Mouse (Mus musculus): ENCODE measurements at regions not wholly inside any gene's neighbourhood (a gene's known extent, or its start where the extent isn't known, plus 50 kb on each side); places are given as distances from the start of the nearest gene placed in this dataset.

DNA sequence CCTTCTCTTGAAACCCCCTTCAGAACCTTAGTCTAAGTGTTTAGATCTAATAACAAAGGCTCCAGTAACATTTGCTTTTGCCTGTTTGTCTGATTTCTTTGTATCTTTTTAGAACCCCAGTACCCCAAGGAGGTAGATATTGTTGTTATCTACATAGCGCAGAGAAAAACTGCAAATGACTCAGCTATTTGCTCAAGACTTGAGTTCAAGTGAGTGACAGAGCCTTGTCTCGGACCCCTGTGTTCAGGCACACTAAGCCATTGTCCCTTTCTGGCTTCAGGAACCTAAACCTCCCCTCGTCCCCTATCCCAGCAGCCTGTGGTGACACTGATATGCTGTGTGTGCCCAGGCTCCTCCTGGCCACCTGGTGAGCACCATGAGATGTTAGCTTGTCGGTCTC, 421.5 kb downstream of the Cd83 start:
- no peaks in the 10 kb centered on the region for H3K36me3 ChIP-seq (ENCODE audit: control insufficient read depth, insufficient read depth, low read length)
- H3K4me3 ChIP-seq (ENCODE audit: low read depth, low read length), result no peak overlapping the region
- 88% methylated on average over 4 of the region's 4 CpGs for WGBS
- TF ChIP-seq POLR2A (IDR thresholded peaks at IDR 0.05; ENCODE audit: low read depth, low read length), result no peak
- no peak for TF ChIP-seq CTCF (IDR thresholded peaks at IDR 0.05; ENCODE audit: extremely low read depth, insufficient read length, insufficient replicate concordance, low read depth, low read length)
- no peaks in the 10 kb centered on the region for H3K27me3 ChIP-seq (ENCODE audit: control insufficient read depth, insufficient read depth, low read length)
- no peak overlapping the region for H3K27ac ChIP-seq (ENCODE audit: insufficient read depth, low read depth, low read length)
- H3K4me1 ChIP-seq (ENCODE audit: control insufficient read depth, insufficient read depth, insufficient read length, low read length), result no peaks in the 10 kb centered on the region

DNA sequence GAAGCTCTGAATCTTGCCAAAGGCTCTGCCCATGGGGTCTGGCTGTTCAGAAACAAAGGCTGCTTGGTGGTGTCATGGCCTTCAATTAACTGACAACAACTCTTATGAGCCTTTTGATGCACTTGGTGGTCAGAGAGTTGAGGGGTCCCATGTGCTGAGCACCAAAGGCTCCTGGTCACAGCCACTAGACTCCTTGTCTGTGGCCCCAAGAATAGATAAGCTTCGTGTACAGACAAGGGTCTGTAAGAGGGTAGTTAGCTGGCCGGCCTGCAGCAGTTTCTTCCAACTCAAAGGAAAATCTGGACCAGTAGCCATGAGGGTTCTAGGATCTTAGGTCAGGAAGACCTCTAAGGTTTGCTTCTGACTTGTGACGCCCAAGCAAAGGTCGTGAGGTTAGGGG, 421.9 kb downstream of the Cd83 start:
- no peak overlapping the region for H3K27ac ChIP-seq (ENCODE audit: insufficient read depth, low read depth, low read length)
- TF ChIP-seq POLR2A (IDR thresholded peaks at IDR 0.05; ENCODE audit: low read depth, low read length) (no peak), CTCF (IDR thresholded peaks at IDR 0.05; ENCODE audit: extremely low read depth, insufficient read length, insufficient replicate concordance, low read depth, low read length) (no peak)
- H3K27me3 ChIP-seq (ENCODE audit: control insufficient read depth, insufficient read depth, low read length), result no peaks in the 10 kb centered on the region
- no peaks in the 10 kb centered on the region for H3K4me1 ChIP-seq (ENCODE audit: control insufficient read depth, insufficient read depth, insufficient read length, low read length)
- no peak overlapping the region for H3K4me3 ChIP-seq (ENCODE audit: low read depth, low read length)
- WGBS, result 96% methylated on average over 4 of the region's 4 CpGs
- H3K36me3 ChIP-seq (ENCODE audit: control insufficient read depth, insufficient read depth, low read length), result no peaks in the 10 kb centered on the region

DNA sequence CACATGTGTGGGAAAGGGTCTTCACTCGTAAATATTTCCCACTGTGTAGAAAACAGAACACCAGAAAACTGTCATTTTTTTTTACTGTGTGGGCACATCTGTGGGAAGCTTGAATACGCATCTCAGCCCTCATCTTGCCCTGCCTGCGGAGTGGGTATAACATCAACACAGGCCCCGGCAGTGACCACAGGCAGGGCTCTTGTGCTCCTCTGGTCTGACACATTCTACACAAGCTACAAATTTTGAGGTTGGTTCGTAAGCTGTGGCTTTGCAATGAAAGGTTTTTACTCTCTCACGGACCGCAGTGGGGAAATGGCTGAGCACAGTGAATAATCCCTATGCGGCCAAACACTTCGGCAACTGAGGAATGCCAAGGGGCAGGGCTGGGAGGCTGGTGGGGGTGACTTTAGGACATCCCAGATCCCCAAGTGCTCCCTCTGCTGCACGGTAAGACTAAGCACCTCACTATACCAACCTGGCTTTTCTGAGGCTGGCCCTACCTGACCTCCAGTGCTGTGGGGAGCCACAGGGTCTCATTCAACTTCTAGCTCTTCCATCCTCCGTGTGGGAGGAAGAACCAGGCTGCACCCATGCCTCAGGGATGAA, 422.9 kb downstream of the Cd83 start:
- no peak for TF ChIP-seq POLR2A (IDR thresholded peaks at IDR 0.05; ENCODE audit: low read depth, low read length)
- no peak for TF ChIP-seq CTCF (IDR thresholded peaks at IDR 0.05; ENCODE audit: extremely low read depth, insufficient read length, insufficient replicate concordance, low read depth, low read length)
- Histone ChIP-seq H3K4me3 (ENCODE audit: low read depth, low read length) (no peak overlapping the region), H3K4me1 (ENCODE audit: control insufficient read depth, insufficient read depth, insufficient read length, low read length) (no peaks in the 10 kb centered on the region), H3K27ac (ENCODE audit: insufficient read depth, low read depth, low read length) (no peak overlapping the region), H3K27me3 (ENCODE audit: control insufficient read depth, insufficient read depth, low read length) (no peaks in the 10 kb centered on the region), H3K36me3 (ENCODE audit: control insufficient read depth, insufficient read depth, low read length) (no peaks in the 10 kb centered on the region)
- 86% methylated on average over 11 of the region's 11 CpGs for WGBS

DNA sequence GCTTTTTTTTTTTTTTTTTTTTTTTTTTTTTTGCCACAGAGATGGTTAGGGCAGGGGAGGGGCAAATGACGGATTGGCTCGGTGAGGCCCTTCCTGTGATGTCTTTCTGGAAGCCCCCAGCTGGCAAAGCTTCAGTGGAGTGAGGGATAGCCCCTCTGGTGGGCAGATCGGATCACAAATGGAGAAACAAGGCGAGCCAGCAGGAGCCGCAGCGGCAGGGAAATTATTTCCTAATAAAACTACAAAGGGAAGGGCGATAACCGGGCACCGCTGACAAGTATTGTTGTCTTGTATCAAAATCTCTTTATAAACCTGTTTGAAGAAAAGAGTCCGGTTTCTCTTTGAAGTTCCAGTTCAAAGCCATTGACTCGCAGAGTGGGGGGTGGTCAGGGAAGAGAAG, 424.5 kb downstream of the Cd83 start:
- TF ChIP-seq POLR2A (IDR thresholded peaks at IDR 0.05; ENCODE audit: low read depth, low read length) (no peak), CTCF (IDR thresholded peaks at IDR 0.05; ENCODE audit: extremely low read depth, insufficient read length, insufficient replicate concordance, low read depth, low read length) (no peak)
- Histone ChIP-seq H3K4me3 (ENCODE audit: low read depth, low read length) (no peak overlapping the region), H3K27me3 (ENCODE audit: control insufficient read depth, insufficient read depth, low read length) (no peaks in the 10 kb centered on the region)

DNA sequence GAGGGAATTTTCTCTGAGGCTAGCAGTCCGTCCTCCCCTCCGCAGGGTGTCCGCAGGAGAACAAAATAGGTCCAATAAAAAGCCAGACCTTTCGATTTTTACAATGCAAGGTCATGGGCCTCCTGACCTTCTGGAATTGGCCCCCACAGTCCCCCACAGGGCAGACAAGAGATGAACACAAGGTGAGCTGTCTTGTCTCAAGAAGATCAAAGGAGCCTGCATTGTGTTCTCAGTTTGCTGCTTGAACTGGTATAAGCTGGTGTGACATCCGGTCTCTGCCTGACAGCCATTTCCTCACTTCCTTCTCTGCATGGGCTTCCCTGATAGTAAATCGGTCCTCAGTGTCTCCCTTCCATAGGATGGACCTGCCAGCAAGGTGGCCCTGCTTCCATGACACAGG, 425.5 kb downstream of the Cd83 start:
- Histone ChIP-seq H3K27me3 (ENCODE audit: control insufficient read depth, insufficient read depth, low read length) (no peaks in the 10 kb centered on the region), H3K4me3 (ENCODE audit: low read depth, low read length) (no peak overlapping the region), H3K27ac (ENCODE audit: insufficient read depth, low read depth, low read length) (no peak overlapping the region), H3K36me3 (ENCODE audit: control insufficient read depth, insufficient read depth, low read length) (no peaks in the 10 kb centered on the region), H3K4me1 (ENCODE audit: control insufficient read depth, insufficient read depth, insufficient read length, low read length) (no peaks in the 10 kb centered on the region)
- WGBS, result 83% methylated on average over 6 of the region's 6 CpGs
- TF ChIP-seq CTCF (IDR thresholded peaks at IDR 0.05; ENCODE audit: extremely low read depth, insufficient read length, insufficient replicate concordance, low read depth, low read length), result no peak
- TF ChIP-seq POLR2A (IDR thresholded peaks at IDR 0.05; ENCODE audit: low read depth, low read length), result no peak

More for the DNA sequence above, 424.5 kb downstream of the Cd83 start:
- Histone ChIP-seq H3K36me3 (ENCODE audit: control insufficient read depth, insufficient read depth, low read length) (no peaks in the 10 kb centered on the region), H3K27ac (ENCODE audit: insufficient read depth, low read depth, low read length) (no peak overlapping the region), H3K4me1 (ENCODE audit: control insufficient read depth, insufficient read depth, insufficient read length, low read length) (no peaks in the 10 kb centered on the region)
- 31% methylated on average over 11 of the region's 11 CpGs for WGBS

DNA sequence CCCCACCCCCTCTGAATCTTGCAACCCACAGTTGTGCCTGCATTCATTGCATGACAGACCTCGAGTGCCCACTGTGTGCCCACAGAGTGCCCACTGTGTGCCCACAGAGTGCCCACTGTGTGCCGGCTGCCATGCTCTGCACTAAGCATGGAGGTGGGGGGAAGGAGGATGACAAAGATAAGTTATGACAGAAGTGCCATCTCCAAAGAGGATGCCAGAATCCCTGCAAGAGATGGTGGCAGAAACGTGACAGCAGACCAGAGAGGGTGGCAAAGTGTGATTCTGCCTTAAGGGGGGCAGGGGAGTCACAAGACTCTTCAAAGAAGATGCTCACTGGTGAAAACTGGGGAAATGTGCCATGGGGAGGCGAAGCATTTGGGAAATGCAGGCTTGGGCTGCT, 427.8 kb downstream of the Cd83 start:
- Histone ChIP-seq H3K27me3 (ENCODE audit: control insufficient read depth, insufficient read depth, low read length) (no peaks in the 10 kb centered on the region), H3K4me3 (ENCODE audit: low read depth, low read length) (no peak overlapping the region), H3K36me3 (ENCODE audit: control insufficient read depth, insufficient read depth, low read length) (no peaks in the 10 kb centered on the region), H3K4me1 (ENCODE audit: control insufficient read depth, insufficient read depth, insufficient read length, low read length) (no peaks in the 10 kb centered on the region), H3K27ac (ENCODE audit: insufficient read depth, low read depth, low read length) (no peak overlapping the region)
- 78% methylated on average over 4 of the region's 4 CpGs for WGBS
- TF ChIP-seq CTCF (IDR thresholded peaks at IDR 0.05; ENCODE audit: extremely low read depth, insufficient read length, insufficient replicate concordance, low read depth, low read length) (no peak), POLR2A (IDR thresholded peaks at IDR 0.05; ENCODE audit: low read depth, low read length) (no peak)

DNA sequence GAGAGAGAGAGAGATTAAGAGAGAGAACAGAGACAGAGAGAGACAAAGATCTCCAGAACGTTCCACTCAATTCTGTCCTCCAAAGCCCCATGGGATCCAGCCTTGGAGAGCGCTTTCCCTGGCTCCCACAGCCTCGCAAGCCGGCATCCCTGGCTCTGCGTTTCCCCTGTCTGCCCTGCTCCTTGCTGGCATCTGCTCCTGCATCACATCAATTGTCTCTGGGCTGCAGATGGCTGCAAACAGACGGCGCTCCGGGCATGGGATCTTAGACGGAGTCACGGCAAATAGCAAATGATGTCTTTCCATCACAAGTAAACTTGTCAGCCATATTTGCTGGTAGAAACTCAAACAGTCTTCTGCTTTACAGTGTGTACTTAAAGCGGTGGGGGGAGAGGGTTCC, 428.4 kb downstream of the Cd83 start:
- H3K27me3 ChIP-seq (ENCODE audit: control insufficient read depth, insufficient read depth, low read length), result no peaks in the 10 kb centered on the region
- no peaks in the 10 kb centered on the region for H3K36me3 ChIP-seq (ENCODE audit: control insufficient read depth, insufficient read depth, low read length)
- no peak overlapping the region for H3K27ac ChIP-seq (ENCODE audit: insufficient read depth, low read depth, low read length)
- no peak overlapping the region for H3K4me3 ChIP-seq (ENCODE audit: low read depth, low read length)
- H3K4me1 ChIP-seq (ENCODE audit: control insufficient read depth, insufficient read depth, insufficient read length, low read length), result no peaks in the 10 kb centered on the region
- WGBS, result 46% methylated on average over 11 of the region's 11 CpGs
- TF ChIP-seq CTCF (IDR thresholded peaks at IDR 0.05; ENCODE audit: extremely low read depth, insufficient read length, insufficient replicate concordance, low read depth, low read length) (no peak), POLR2A (IDR thresholded peaks at IDR 0.05; ENCODE audit: low read depth, low read length) (no peak)

Data from small intestine, adult 2 months (tissue).